Mouse (Mus musculus) hindbrain, embryonic 12.5 days (tissue): ENCODE results near the gene Gm5485. TPM values are rescaled to one million over a fixed set of nuclear protein-coding genes. Genes with fewer than 3 reads are reported as not detected.
A peak's percentile ranks its signal among the peaks of the same experiment; 100 is the strongest.

Experiments used
- ATAC-seq: fragments of 200-750 bp; cut with Nextera tagmentation; 2 replicates; pipeline ENCODE4 v1.8.0; 2017; ENCODE audit warnings: moderate TSS enrichment; ENCODE audit not compliant: low FRiP score
- H3K27ac ChIP-seq: fragments of 300-500 bp; sonication (generic); 2 replicates; pipeline ENCODE4 v1.5.1; 2016; ENCODE audit warnings: mild to moderate bottlenecking
- H3K27me3 ChIP-seq: fragments of 300-500 bp; sonication (generic); 2 replicates; pipeline ENCODE4 v1.6.1; 2016; ENCODE audit warnings: mild to moderate bottlenecking
- H3K36me3 ChIP-seq: fragments of 300-500 bp; sonication (generic); 2 replicates; pipeline ENCODE4 v1.6.1; 2016; ENCODE audit warnings: mild to moderate bottlenecking
- H3K4me1 ChIP-seq: fragments of 300-500 bp; sonication (generic); 2 replicates; pipeline ENCODE4 v1.6.1; 2016
- H3K4me2 ChIP-seq: fragments of 300-500 bp; sonication (generic); replicated peaks from 2 replicates; pipeline ENCODE4 v1.6.1; 2016; ENCODE audit warnings: mild to moderate bottlenecking
- H3K4me3 ChIP-seq: fragments of 300-500 bp; sonication (generic); 2 replicates; pipeline ENCODE4 v1.5.1; 2016; ENCODE audit warnings: mild to moderate bottlenecking
- H3K9ac ChIP-seq: fragments of 300-500 bp; sonication (generic); 2 replicates; pipeline ENCODE4 v1.6.1; 2016; ENCODE audit warnings: mild to moderate bottlenecking, moderate library complexity
- H3K9me3 ChIP-seq: fragments of 300-500 bp; sonication (generic); replicated peaks from 2 replicates; pipeline ENCODE4 v1.6.1; 2016; ENCODE audit warnings: mild to moderate bottlenecking
- WGBS: fragments of 180-500 bp; shearing (Covaris S2); methylation state at CpG from one replicate; pipeline ENCODE4 v1.1.7; 2016; 5-methylcytosine and 5-hydroxymethylcytosine counted together
- polyA plus RNA-seq: library from polyadenylated mRNA; unstranded; fragments of >200 nt; fragmentation: Nextera tagmentation; extraction: Ambion mirVana; gene quantifications from 2 replicates; pipeline ENCODE4 v1.2.1, GENCODE M21; 2016

The Gm5485 gene
- polyA plus RNA-seq, 1 experiment from 2014 or later: not detected

DNA sequence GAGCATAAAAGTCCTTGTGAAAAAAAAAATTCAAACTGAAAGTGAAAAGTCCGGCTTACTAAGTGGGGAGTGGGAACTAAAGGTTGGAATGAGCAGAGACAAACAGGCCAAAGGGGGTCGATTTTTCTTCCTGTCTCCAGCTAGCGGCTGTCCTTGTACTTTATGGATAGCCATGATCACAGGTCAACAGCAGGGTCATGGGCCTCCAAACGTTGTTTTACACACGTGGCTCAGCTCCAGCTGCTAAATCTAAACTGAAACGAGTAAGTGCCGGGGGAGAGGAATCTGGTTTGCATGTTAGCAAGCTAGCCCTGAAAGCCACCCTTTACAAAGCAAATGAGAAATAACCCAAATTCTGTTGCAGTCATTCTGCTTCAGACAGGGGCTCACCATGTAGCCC is 2.6 kb downstream of the Gm5485 start:
- H3K4me3 ChIP-seq: no peak overlapping the region
- H3K36me3 ChIP-seq: no peaks in the 10 kb centered on the region
- no peaks in the 10 kb centered on the region for H3K27me3 ChIP-seq
- ATAC-seq: no peak
- no peak overlapping the region for H3K9ac ChIP-seq
- H3K9me3 ChIP-seq: no peaks in the 10 kb centered on the region
- no peak overlapping the region for H3K4me2 ChIP-seq
- 51% methylated on average over 7 of the region's 7 CpGs for WGBS
- H3K4me1 ChIP-seq: 0 out of 2 replicates have a peak, but pooled peaks cover 3% of the 10 kb centered on the region
- no peak overlapping the region for H3K27ac ChIP-seq

DNA sequence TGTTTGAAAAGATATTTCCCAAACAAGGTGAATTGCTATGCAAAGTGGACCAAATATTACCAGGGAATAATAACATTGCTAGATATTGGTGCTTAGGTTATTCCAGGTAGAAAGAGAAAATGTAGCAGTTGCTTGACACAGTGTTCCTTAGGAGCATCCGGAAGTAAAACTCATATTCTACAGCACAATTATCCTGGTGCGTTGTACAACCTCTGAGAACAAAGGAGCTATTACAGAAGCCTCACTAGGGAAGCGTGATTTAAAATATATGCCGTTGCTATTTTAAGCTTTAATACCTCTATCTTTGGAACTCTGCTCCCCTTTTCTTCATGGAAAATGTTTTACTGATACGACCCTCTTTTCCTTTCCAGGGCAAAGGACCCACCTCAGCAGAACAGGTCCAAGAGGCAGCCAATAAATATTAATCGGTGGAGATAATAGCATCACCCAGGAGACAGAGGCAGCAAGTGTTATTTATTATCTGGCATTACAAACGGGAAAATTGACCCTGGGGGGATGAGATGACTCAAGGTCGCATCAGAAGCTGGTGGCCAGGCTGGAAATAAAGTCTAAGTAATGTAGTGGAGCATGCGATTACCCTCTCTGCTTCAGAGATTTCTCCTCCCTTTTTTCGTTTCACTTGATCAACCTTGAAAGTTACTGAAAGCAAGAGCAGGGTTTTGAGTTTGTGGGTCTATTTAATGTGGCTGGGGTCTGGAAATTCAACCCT is 6.4 kb downstream of the Gm5485 start:
- no peak overlapping the region for H3K9ac ChIP-seq
- no peak overlapping the region for H3K4me2 ChIP-seq
- no peak overlapping the region for H3K4me3 ChIP-seq
- ATAC-seq: no peak
- H3K9me3 ChIP-seq: no peaks in the 10 kb centered on the region
- H3K36me3 ChIP-seq: no peaks in the 10 kb centered on the region
- no peaks in the 10 kb centered on the region for H3K27me3 ChIP-seq
- H3K4me1 ChIP-seq: 0 out of 2 replicates have a peak, but pooled peaks cover 3% of the 10 kb centered on the region
- WGBS: 58% methylated on average over 10 of the region's 10 CpGs
- H3K27ac ChIP-seq: no peak overlapping the region

DNA sequence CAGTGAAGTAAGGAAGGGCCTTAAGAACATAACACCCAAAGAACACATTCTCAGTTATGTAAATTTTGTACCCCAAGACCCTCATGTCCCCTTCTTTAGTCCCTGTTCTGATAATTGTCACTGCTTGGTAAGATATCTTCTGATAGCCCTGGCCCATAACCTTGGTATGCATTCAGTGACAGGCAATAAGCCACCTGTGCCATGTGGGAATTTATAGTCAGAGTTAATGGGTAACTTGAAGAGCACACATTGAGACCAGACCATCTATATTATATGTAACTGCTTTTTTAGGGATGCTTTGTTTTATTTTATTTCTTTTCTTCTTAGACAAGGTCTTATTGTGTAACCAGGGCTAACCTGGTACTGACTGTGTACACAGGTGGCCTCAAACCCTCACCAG is 8.2 kb downstream of the Gm5485 start:
- Histone ChIP-seq H3K4me3 (no peak overlapping the region), H3K9ac (no peak overlapping the region), H3K4me2 (no peak overlapping the region), H3K4me1 (0 out of 2 replicates have a peak, but pooled peaks cover 3% of the 10 kb centered on the region), H3K9me3 (no peaks in the 10 kb centered on the region), H3K36me3 (no peaks in the 10 kb centered on the region), H3K27me3 (no peaks in the 10 kb centered on the region), H3K27ac (no peak overlapping the region)
- no peak for ATAC-seq

DNA sequence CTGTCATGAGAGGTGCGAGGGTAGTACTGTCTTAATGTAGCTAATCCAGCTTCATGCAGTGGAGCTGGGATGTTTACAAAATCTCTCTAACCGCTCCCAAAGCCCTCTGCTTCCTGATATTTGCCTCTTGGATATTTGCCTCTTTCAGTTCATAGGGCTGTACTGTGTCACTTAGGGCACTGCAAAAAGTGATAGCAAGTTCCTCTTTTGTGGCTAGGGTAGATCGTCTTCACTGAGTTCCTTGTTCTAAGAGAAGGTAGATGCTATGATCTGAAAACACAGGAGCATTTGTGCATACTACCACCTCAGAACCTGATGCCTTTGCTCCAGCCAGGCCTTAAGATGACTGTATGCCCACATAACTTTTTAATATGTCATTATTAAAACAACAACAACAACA is 8.8 kb downstream of the Gm5485 start:
- Histone ChIP-seq H3K27me3 (no peaks in the 10 kb centered on the region), H3K4me2 (no peak overlapping the region), H3K4me1 (0 out of 2 replicates have a peak, but pooled peaks cover 3% of the 10 kb centered on the region), H3K27ac (no peak overlapping the region), H3K9me3 (no peaks in the 10 kb centered on the region), H3K36me3 (no peaks in the 10 kb centered on the region), H3K4me3 (no peak overlapping the region), H3K9ac (no peak overlapping the region)
- WGBS: 90% methylated on average over 3 of the region's 3 CpGs
- no peak for ATAC-seq

DNA sequence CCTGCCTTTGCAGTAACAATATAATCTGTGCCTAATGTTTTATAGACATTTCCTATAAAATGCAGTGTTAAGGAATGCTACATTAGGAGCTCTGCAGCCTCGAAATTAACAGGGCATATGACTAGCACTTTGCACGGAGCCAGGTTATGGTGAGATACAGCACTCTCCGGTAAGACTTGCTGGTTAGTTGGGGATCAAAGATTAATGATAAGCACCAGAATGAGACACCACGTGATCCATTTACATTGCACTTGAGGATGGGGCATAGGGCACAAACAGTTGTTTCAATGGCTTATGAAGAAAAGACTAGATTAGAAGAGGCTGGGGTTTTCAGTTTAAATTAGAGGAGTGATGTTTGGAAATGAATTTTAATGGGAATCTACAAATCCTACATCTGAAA is 9.3 kb downstream of the Gm5485 start:
- ATAC-seq: no peak
- 0 out of 2 replicates have a peak, but pooled peaks cover 3% of the 10 kb centered on the region for H3K4me1 ChIP-seq
- H3K4me2 ChIP-seq: no peak overlapping the region
- H3K9me3 ChIP-seq: no peaks in the 10 kb centered on the region
- no peaks in the 10 kb centered on the region for H3K36me3 ChIP-seq
- 83% methylated on average over 4 of the region's 4 CpGs for WGBS
- no peak overlapping the region for H3K4me3 ChIP-seq
- no peak overlapping the region for H3K9ac ChIP-seq
- H3K27me3 ChIP-seq: no peaks in the 10 kb centered on the region
- no peak overlapping the region for H3K27ac ChIP-seq

DNA sequence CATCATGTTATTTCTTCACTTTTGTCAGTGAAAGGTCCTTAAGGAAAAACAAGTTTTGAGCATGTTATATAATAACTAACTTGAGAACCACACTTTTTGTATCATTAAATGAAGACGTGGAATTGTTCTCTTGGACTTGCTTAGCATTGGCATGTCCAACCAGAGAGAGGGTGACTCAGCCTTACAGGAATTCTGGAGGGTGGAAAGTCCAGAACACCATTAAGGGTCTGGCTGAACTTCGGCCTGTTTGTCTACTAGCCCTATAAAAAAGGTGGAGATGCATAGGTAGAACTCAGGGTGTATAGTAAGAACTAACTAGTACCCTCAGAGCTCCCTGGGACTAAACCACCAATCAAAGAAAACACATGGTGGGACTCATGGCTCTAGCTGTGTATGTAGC is 16.9 kb downstream of the Gm5485 start:
- Histone ChIP-seq H3K36me3 (no peaks in the 10 kb centered on the region), H3K4me3 (no peak overlapping the region), H3K4me1 (no peaks in the 10 kb centered on the region), H3K4me2 (no peak overlapping the region), H3K27me3 (no peaks in the 10 kb centered on the region), H3K9ac (no peak overlapping the region), H3K9me3 (no peaks in the 10 kb centered on the region), H3K27ac (no peak overlapping the region)
- ATAC-seq: no peak
- WGBS: 96% methylated on average over 2 of the region's 2 CpGs

DNA sequence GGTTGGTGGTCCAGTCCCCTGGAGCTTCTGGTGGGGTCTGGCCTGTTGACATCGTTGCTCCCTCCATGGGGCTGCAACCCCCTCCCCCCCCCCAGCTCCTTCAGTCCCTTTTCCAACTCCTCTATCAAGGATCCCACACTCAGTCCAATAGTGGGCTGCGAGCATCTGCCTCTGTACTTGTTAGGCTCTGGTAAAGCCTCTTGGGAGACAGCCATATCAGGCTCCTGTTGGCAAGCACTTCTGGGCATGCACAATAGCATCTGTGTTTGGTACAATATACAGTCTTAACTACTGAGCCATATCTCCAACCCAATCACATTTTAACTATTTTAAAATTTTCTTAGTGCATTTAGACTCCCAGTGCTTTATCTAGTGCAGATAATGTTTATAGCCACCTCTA is 25.2 kb downstream of the Gm5485 start:
- no peaks in the 10 kb centered on the region for H3K27me3 ChIP-seq
- no peak overlapping the region for H3K4me2 ChIP-seq
- no peak for ATAC-seq
- no peak overlapping the region for H3K4me3 ChIP-seq
- no peak overlapping the region for H3K27ac ChIP-seq
- 75% methylated on average over 2 of the region's 2 CpGs for WGBS
- H3K9me3 ChIP-seq: no peaks in the 10 kb centered on the region
- no peaks in the 10 kb centered on the region for H3K4me1 ChIP-seq
- H3K36me3 ChIP-seq: no peaks in the 10 kb centered on the region
- no peak overlapping the region for H3K9ac ChIP-seq

DNA sequence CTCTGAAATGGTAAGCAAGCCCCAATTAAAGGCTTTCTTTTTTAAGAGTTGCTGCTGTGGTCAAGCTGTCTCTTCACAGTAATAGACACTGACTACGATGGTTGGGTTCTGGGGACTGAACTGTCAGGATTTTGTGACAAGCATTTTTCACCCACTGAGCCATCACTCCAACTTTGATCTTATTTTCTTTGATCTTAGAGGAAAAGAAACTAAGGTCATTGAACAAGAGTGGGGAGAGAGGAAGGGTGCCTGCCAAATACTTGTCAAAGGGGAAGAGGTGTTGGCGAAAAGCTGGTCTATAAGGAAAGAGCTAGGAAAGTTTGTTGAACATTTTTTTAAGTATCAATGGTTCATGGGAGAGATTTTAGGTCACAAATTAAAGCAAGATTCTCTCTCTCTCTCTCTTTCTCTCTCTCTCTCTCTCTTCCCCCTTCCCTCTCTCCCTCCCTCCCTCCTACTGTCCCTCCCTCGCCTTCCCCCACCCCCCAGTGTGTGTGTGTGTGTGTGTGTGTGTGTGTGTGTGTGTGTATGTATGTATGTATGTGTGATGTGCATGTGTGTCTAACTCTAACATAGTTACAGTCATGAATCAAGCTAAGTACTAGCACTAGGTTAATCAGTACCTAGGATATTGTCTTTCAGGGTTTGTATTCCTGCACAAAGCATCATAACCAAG is 28.5 kb downstream of the Gm5485 start:
- Histone ChIP-seq H3K9me3 (no peaks in the 10 kb centered on the region), H3K9ac (no peak overlapping the region), H3K27me3 (no peaks in the 10 kb centered on the region), H3K27ac (no peak overlapping the region), H3K4me2 (no peak overlapping the region), H3K4me3 (no peak overlapping the region), H3K36me3 (no peaks in the 10 kb centered on the region), H3K4me1 (no peaks in the 10 kb centered on the region)
- WGBS: 76% methylated on average over 2 of the region's 3 CpGs
- no peak for ATAC-seq

DNA sequence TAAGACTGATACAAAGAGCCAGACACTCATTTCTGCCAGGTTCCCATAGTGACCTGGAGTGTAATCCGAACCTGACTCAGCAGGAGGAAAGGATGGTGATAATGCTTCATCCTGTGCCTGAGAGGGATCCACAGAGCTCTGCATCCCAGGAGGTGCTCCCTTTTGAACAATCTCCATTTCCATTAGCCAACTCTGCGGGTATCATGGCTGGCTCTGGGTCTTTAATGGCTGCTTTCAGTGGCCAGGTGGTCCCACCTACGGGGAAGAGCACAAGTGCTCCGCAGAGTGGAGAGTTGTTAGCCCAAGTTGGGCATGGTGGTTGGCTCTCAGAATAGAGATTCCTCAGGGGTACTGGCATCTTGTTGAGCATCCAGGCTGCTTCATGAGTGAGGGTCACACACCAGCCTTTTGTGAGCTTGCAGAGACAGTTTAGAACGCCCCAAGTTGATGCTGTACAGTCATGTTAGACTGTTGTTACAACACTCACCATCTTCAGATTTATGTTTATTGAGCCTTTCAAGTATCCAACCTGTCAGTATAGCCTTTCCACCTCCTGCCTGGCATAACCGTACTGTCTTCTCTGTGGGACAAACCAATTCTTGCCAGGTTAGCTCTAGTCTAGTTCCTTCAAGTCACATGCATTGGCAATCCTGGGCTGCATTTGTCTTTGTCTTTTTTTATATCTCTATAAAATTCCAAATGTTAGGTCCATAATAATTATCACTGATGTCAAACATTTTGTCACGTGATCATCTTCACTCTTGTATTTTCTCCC is 38.3 kb downstream of the Gm5485 start:
- Histone ChIP-seq H3K4me2 (no peak overlapping the region), H3K9ac (no peak overlapping the region), H3K27ac (no peak overlapping the region), H3K36me3 (no peaks in the 10 kb centered on the region), H3K4me1 (no peaks in the 10 kb centered on the region), H3K4me3 (no peak overlapping the region), H3K27me3 (no peaks in the 10 kb centered on the region), H3K9me3 (no peaks in the 10 kb centered on the region)
- no peak for ATAC-seq
- 82% methylated on average over 7 of the region's 7 CpGs for WGBS

DNA sequence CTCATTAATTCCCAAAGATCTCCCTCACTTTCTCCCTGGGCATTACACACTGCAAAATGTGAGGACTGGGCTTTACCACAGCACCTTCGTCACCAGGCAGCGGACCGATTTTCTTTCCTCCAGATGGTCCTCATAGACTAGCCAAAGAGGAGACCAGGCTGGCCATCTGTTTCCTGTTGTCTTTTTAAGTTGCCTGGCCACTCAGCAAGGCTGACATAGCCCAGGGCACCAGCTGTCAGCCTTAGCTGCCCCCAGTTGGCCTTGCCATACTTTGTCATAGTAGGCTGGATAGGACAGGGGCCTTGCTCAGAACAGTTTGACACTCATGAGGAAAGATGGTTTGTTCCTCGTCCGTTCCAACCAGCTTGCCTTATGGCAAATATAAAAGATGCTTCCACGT is 39.8 kb downstream of the Gm5485 start:
- no peaks in the 10 kb centered on the region for H3K4me1 ChIP-seq
- H3K27me3 ChIP-seq: no peaks in the 10 kb centered on the region
- 78% methylated on average over 6 of the region's 6 CpGs for WGBS
- no peak overlapping the region for H3K9ac ChIP-seq
- no peaks in the 10 kb centered on the region for H3K36me3 ChIP-seq
- H3K9me3 ChIP-seq: no peaks in the 10 kb centered on the region
- H3K27ac ChIP-seq: no peak overlapping the region
- H3K4me3 ChIP-seq: no peak overlapping the region
- peak; percentile 48; the same call in 1 of the 2 replicates for ATAC-seq
- H3K4me2 ChIP-seq: no peak overlapping the region

DNA sequence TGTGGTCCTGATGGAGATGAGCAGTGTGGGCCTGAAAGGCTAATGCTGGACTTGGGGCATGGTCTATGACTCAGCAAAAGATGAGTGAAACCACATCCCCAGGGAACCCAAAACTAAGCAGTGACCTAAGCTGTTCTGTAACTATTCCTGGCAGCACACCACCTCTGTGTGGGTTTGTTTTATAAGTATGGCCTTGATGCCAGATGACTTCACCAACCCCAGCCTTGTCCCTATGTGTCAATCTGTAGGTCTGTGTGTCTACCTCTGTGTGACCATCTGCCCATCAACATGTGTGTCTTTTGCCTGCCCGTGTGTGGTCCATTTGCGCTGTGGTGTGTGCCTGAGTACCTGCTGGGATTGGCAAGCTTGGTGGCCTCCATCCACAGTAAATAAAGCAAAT is 44.1 kb downstream of the Gm5485 start:
- H3K9ac ChIP-seq: no peak overlapping the region
- 93% methylated on average over 2 of the region's 2 CpGs for WGBS
- no peak for ATAC-seq
- H3K36me3 ChIP-seq: no peaks in the 10 kb centered on the region
- no peaks in the 10 kb centered on the region for H3K4me1 ChIP-seq
- no peak overlapping the region for H3K4me2 ChIP-seq
- no peak overlapping the region for H3K4me3 ChIP-seq
- H3K9me3 ChIP-seq: no peaks in the 10 kb centered on the region
- H3K27ac ChIP-seq: no peak overlapping the region
- H3K27me3 ChIP-seq: no peaks in the 10 kb centered on the region

DNA sequence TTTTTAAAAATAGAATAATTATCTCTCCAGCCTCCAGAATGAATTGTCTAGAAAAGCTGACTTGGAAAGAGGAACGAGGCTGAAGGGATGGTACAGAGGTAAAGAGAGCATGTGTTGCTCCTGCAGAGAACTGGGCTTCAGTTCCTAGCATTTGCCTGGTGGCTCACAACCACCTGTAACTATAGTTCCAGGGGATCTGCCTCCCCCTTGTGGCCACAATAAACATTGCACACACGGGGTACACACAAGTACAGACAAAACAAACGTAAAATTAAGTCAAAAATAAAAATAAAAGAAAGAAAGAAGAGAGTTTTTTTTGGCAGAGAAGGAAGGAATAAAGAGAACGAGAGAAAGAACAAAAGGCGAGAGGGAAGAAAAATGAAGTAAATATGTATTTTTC is 45.4 kb downstream of the Gm5485 start:
- no peak overlapping the region for H3K27ac ChIP-seq
- no peaks in the 10 kb centered on the region for H3K4me1 ChIP-seq
- H3K4me2 ChIP-seq: no peak overlapping the region
- no peak overlapping the region for H3K9ac ChIP-seq
- H3K9me3 ChIP-seq: no peaks in the 10 kb centered on the region
- no peak overlapping the region for H3K4me3 ChIP-seq
- 88% methylated on average over 5 of the region's 5 CpGs for WGBS
- no peaks in the 10 kb centered on the region for H3K27me3 ChIP-seq
- H3K36me3 ChIP-seq: no peaks in the 10 kb centered on the region
- ATAC-seq: no peak
